Mouse (Mus musculus) ES-Bruce4 (cell line): ENCODE measurements around the gene Hoxb9.

Experiments
- CTCF ChIP-seq: IDR thresholded peaks from one replicate; pipeline ENCODE4 v1.8.1; 2011; ENCODE audit warnings: low read depth, low read length
- POLR2A ChIP-seq: IDR thresholded peaks from one replicate; pipeline ENCODE4 v1.8.1; 2011; ENCODE audit warnings: low read length; ENCODE audit not compliant: insufficient read depth

DNA sequence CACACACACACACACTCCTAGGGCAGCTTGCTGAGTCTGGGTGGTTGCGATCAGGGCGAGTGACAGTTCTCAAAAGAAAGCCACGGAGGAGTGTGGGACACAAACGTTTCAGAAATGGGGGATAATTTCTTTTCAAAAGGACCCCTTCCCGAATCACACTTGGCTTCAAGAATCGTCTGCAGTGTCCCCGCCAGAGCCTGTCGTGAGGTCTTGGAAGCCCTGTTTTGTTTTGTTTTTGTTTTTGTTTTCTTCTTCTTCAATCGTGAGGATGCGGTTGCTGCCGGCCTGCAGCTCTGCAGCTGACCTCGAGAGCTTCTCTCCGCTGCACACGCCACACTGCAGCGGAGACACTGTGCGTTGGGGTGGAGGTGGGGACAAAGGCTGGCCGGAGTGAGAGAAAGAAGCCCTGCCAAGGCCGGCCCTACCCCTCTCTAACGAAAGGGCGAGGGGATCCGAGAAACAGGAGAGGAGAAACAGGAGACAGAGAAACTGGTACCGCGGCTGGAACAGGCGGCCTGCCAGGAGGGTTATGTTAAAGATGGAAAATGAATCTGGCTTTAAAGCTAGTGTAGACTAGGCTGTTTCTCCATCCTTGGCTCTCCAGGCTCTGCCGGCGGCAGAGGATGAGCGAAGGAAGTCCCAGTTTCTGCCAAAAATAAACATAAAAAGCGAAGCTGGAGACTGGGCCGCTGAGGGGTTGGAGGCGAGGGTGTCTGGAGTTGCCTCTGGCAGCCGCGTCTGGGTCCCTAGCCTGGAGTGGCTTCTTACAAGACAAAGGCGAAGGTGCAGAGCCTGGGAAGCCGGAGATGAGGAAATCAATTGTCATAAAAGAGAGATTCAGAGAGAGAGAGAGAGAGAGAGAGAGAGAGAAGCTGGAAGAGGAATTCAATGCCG is 6.1 kb downstream of the Hoxb9 start:
- TF ChIP-seq POLR2A (no peak), CTCF (no peak)
